Mouse (Mus musculus) cerebellum, adult 11-12 months (tissue): ENCODE measurements at regions not wholly inside any gene's neighbourhood (a gene's known extent, or its start where the extent isn't known, plus 50 kb on each side); places are given as distances from the start of the nearest gene placed in this dataset.
"Not testable (repeated sequence)": the region's sequence is repeated elsewhere in the genome, so short reads cannot be mapped to it uniquely, and the experiment has no call there.

ENCODE experiments used
- DNase-seq: peaks from one replicate; pipeline ENCODE4 v3.0.0; 2022

DNA sequence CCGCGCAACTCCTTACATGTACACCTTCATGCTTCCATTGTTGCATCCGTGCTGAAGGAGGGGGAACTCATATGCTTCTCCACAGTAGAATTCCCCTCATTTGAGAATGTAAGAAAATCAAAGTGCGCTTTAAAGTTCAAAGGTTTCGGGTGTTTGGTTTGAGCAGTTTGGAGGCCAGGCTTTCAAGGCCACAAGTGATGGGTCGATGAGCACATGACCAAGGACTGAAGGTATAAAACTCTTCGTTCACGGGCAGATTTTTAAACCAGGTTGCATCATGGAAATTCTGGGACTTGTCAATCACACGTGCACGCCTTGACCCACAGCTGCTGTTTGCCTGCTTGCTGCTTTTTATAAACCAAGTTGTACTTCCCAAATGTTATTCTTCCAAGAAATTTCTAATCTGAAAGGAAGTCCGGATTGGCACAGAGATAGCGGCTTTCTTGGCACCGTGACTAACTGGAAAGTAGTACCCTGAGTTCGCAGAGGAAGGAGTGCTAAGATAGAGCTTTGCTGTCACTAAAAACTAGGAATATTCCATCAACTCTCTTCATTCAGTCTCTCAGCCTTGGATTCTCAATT is 132.7 kb upstream of the Myt1l start:
- DNase-seq, result no peak

DNA sequence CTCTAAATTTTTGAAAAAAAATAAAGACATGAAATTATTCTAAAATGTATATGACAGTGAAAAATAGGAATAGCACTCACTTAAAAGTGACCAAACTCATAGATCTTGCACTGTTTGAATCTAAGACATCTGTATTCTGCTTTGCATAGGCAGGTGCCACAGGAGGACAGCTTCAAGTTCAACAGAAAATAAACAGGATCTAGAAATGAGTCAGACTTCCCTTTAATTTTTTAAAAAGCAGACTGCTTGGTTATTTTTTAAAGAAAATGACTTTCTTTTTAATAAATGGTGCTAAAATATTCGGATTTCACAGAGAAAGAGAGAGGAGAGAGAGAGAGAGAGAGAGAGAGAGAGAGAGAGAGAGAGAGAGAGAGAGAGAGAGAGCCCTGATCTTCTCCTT is 123.8 kb upstream of the Myt1l start:
- no peak for DNase-seq

- DNase-seq, result no peak
Measured at GRCm38 (mm10) chr12:29409336-29410055, 118.7 kb upstream of the Myt1l start.

DNA sequence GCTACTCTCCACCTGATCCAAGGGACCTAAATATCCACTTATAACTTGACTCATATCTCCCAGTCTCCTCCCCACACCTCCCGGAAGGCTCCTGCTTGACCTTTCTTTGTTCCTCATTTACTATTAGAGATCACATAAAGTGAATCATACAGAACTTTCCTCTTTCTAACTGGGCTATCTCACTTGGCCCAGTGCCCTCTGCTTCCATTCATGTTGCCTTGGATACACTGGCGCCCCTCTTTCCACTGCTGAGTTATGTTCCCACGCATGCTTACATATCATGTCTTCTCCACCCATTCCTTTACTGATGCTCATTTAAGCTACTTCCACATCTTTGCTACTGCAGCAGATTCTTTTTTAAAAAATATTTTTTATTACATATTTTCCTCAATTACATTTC is 94.2 kb upstream of the Myt1l start:
- DNase-seq, result no peak

DNA sequence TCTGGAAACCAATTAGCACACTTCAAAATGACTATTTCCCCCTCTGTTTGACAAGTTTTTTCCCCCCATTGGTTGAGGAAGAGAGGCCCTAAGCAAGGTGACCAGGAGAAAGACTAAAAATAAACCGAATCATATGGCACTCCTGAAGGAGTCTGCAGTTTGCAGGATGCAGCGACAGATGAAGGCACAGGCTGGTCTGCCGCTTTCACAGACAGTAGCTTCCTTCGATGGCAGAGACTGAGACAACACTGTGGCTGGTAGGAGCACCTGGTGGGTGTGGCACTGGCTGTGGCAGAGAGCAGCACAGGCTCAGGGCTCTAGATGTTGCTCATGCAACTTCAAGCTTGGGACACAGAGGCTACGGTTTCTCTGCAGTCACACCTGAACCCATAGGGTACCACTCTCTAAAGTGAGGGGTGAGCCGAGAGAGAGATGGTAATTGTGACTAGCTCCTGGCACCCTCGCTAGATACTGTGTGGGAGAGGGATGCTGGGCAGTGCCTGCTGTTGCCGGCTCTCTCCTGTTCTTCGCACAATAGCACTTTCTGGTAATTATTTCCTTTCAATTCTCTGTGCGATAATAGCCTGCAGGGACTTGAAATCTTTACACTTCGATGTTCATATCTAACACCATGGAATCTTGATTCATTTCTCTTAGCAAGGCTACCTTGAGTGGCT is 88.7 kb upstream of the Myt1l start:
- no peak for DNase-seq

GRCm38 (mm10) chr12:29465201-29465600 is 63.0 kb upstream of the Myt1l start:
- not testable (repeated sequence) for DNase-seq
